Mouse (Mus musculus) hindbrain, embryonic 15.5 days (tissue): Measurements from ENCODE around the gene Id2. TPM values are rescaled to one million over a fixed set of nuclear protein-coding genes. Genes with fewer than 3 reads are reported as not detected.

ENCODE experiments used
- ATAC-seq: fragments of 200-750 bp; cut with Nextera tagmentation; 2 replicates; pipeline ENCODE4 v1.8.0; 2017; ENCODE audit warnings: low read depth, moderate number of reproducible peaks, moderate TSS enrichment; ENCODE audit not compliant: low FRiP score
- H3K27ac ChIP-seq: fragments of 300-500 bp; sonication (generic); replicated peaks from 2 replicates; pipeline ENCODE4 v1.5.1; 2015; ENCODE audit warnings: mild to moderate bottlenecking, inconsistent platforms
- H3K27me3 ChIP-seq: fragments of 300-500 bp; sonication (generic); 2 replicates; pipeline ENCODE4 v1.6.1; 2015; ENCODE audit warnings: control low read depth, inconsistent platforms
- H3K36me3 ChIP-seq: fragments of 300-500 bp; sonication (generic); 2 replicates; pipeline ENCODE4 v1.6.1; 2015; ENCODE audit warnings: control low read depth, inconsistent platforms
- H3K4me1 ChIP-seq: fragments of 300-500 bp; sonication (generic); replicated peaks from 2 replicates; pipeline ENCODE4 v1.6.1; 2015; ENCODE audit warnings: control low read depth, inconsistent platforms
- H3K4me2 ChIP-seq: fragments of 300-500 bp; sonication (generic); 2 replicates; pipeline ENCODE4 v1.6.1; 2015; ENCODE audit warnings: moderate library complexity, mild to moderate bottlenecking, inconsistent platforms
- H3K4me3 ChIP-seq: fragments of 300-500 bp; sonication (generic); 2 replicates; pipeline ENCODE4 v1.5.1; 2015; ENCODE audit warnings: mild to moderate bottlenecking, inconsistent platforms
- H3K9ac ChIP-seq: fragments of 300-500 bp; sonication (generic); 2 replicates; pipeline ENCODE4 v1.6.1; 2015; ENCODE audit warnings: inconsistent platforms
- H3K9me3 ChIP-seq: fragments of 300-500 bp; sonication (generic); 2 replicates; pipeline ENCODE4 v1.6.1; 2016; ENCODE audit warnings: control low read depth, inconsistent platforms
- WGBS: fragments of 180-500 bp; shearing (Covaris S2); methylation state at CpG from one replicate; pipeline ENCODE4 v1.1.7; 2015; 5-methylcytosine and 5-hydroxymethylcytosine counted together
- polyA plus RNA-seq: library from polyadenylated mRNA; unstranded; fragments of >200 nt; fragmentation: Nextera tagmentation; extraction: Ambion mirVana; gene quantifications from 2 replicates; pipeline ENCODE4 v1.2.1, GENCODE M21; 2015

Gene Id2
- polyA plus RNA-seq, 1 experiment from 2014 or later: 312 TPM

GRCm38 (mm10) chr12:25095538-25095937, 1.4 kb downstream of the Id2 start:
- 0% methylated on average over 19 of the region's 19 CpGs for WGBS
- no peak; the same call in 1 of the 2 replicates for ATAC-seq
- no peaks in the 10 kb centered on the region for H3K36me3 ChIP-seq
- peak overlapping the region; percentile 98 for H3K4me2 ChIP-seq
- peak overlapping the region; percentile 64 for H3K4me3 ChIP-seq
- H3K9ac ChIP-seq: peak overlapping the region; percentile 65
- H3K4me1 ChIP-seq: peaks cover 56% of the 10 kb centered on the region
- no peaks in the 10 kb centered on the region for H3K9me3 ChIP-seq
- H3K27me3 ChIP-seq: no peaks in the 10 kb centered on the region
- H3K27ac ChIP-seq: peak overlapping the region; percentile 91

DNA sequence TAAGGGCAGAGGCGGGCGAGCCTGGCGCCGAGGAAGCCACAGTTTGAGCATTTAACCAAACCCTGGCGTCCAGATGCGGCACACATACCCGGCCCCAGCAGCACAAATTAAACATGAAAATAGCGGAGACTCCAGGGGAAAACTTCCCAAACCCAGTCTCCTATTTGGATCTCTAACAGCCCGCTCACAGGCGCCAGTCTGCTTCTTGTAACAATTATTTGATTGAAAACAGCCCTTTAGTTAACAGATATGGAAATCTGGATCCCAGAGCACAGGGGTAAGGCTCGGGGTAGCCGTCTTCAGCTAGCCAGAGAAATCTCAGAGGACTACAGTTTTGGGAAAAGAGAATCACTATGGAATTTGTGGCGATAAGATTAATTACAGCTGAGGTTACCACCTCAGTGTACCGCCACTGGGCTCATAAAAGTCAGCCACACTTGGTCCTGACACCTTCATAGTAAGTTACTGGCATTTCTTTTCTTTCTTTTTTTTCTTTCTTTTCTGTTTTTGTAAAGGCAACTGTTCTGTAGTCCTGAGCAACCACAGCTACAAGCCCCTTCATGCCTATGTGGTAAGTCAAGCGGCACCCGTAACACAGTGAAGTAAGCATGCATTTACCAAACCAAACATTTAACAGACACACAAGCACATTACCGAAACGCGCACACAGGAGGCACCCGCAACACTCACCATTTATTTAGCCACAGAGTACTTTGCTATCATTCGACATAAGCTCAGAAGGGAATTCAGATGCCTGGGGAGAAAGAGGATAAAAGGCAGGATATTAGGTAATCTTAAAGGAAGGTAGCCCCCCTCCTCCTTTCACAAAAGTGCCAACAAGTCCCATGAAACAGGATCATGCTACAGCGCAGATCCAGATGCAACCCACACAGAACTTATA, 2.1 kb downstream of the Id2 start:
- H3K36me3 ChIP-seq: no peaks in the 10 kb centered on the region
- ATAC-seq: no peak
- H3K9me3 ChIP-seq: no peaks in the 10 kb centered on the region
- H3K27me3 ChIP-seq: no peaks in the 10 kb centered on the region
- H3K9ac ChIP-seq: peak overlapping the region; percentile 65
- peak overlapping the region; percentile 98 for H3K4me2 ChIP-seq
- H3K27ac ChIP-seq: peak overlapping the region; percentile 91
- peak overlapping the region; percentile 64 for H3K4me3 ChIP-seq
- WGBS: 1% methylated on average over 22 of the region's 22 CpGs
- H3K4me1 ChIP-seq: peaks cover 49% of the 10 kb centered on the region

DNA sequence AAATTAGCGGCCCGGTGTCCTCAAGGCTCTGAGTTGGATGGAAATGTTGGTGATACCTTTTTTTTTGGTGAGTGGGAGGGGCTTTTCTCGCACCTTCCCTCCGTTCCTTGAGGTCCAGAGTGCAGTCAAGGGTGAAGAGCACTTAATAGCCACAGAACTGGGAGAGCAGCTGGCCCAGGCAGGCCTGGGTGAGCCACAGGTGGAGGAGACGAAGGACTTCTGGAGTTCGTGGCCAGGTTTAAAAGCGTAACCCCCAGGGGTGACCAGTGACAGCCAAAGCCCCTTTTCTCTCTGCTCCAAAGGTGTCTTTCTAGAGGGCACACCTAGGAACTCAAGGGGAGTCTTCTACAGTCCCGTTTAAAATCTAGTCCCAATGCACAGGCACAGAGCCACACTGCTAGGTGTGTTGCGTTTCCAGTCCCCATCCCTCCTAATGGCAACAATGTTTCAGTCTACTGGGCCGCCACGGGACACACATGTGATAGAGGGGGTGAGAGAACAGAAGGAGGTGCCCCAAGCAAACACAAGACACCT, 3.6 kb downstream of the Id2 start:
- peak overlapping the region; percentile 14; the same call in 1 of the 2 replicates for H3K9ac ChIP-seq
- peak overlapping the region; percentile 35 for H3K4me3 ChIP-seq
- H3K9me3 ChIP-seq: no peaks in the 10 kb centered on the region
- H3K4me2 ChIP-seq: peak overlapping the region; percentile 76
- ATAC-seq: no peak
- no peaks in the 10 kb centered on the region for H3K27me3 ChIP-seq
- peak overlapping the region; percentile 7 for H3K27ac ChIP-seq
- H3K4me1 ChIP-seq: peaks cover 35% of the 10 kb centered on the region
- WGBS: 11% methylated on average over 11 of the region's 11 CpGs
- no peaks in the 10 kb centered on the region for H3K36me3 ChIP-seq

GRCm38 (mm10) chr12:25092751-25093211, 4.2 kb downstream of the Id2 start:
- peak overlapping the region; percentile 42; the same call in 1 of the 2 replicates for H3K9ac ChIP-seq
- no peak; the same call in 1 of the 2 replicates for ATAC-seq
- H3K27me3 ChIP-seq: no peaks in the 10 kb centered on the region
- no peaks in the 10 kb centered on the region for H3K9me3 ChIP-seq
- peak overlapping the region; percentile 76 for H3K4me2 ChIP-seq
- H3K4me3 ChIP-seq: peak overlapping the region; percentile 35
- H3K27ac ChIP-seq: peak overlapping the region; percentile 7; the same call in 1 of the 2 replicates
- peaks cover 30% of the 10 kb centered on the region for H3K4me1 ChIP-seq
- H3K36me3 ChIP-seq: no peaks in the 10 kb centered on the region
- 2% methylated on average over 17 of the region's 17 CpGs for WGBS

DNA sequence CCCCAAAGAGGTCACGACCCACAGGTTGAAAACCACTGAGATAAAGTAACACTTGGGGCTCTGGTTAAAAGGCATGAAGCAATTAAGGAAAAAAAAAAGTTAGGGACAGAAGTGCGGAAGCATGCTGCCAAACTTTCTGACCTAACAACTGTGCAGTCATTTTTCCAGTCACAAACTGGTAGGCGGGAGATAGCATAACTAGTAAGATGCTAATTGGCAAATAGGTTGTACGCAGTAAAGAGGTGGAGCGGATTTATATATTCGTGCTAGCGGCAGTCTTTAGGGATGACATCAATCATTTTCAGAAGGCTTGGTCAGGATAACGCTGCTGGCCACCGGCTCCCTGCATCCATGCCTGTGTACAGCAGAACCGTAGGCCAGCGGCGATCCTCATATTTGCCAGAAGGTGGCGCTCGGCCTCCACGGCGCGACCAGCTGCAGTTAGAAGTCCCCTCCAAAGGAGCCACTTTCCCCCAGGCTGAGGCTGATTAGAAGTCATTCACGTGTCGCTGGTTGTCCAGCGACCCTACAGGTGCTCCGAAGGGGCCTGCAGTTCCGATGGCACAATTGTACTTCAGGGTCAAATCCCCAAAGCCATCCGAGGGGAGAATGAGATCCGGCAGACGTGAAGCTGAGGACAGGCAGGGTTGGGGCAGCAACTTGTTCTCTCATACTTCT, 4.8 kb downstream of the Id2 start:
- peak overlapping the region; percentile 7; the same call in 1 of the 2 replicates for H3K27ac ChIP-seq
- H3K4me1 ChIP-seq: peaks cover 24% of the 10 kb centered on the region
- no peaks in the 10 kb centered on the region for H3K36me3 ChIP-seq
- peak; percentile 60 for ATAC-seq
- peak overlapping the region; percentile 76 for H3K4me2 ChIP-seq
- no peaks in the 10 kb centered on the region for H3K27me3 ChIP-seq
- no peaks in the 10 kb centered on the region for H3K9me3 ChIP-seq
- H3K4me3 ChIP-seq: peak overlapping the region; percentile 35
- whole genome bisulfite sequencing: 6% methylated on average over 25 of the region's 25 CpGs
- peak overlapping the region; percentile 42 for H3K9ac ChIP-seq

- no peak overlapping the region for H3K4me3 ChIP-seq
- peaks cover 16% of the 10 kb centered on the region for H3K4me1 ChIP-seq
- WGBS: 82% methylated on average over 1 of the region's 1 CpGs
- no peak overlapping the region for H3K27ac ChIP-seq
- no peak for ATAC-seq
- no peak overlapping the region for H3K9ac ChIP-seq
- no peak overlapping the region for H3K4me2 ChIP-seq
- H3K9me3 ChIP-seq: no peaks in the 10 kb centered on the region
- no peaks in the 10 kb centered on the region for H3K36me3 ChIP-seq
- H3K27me3 ChIP-seq: no peaks in the 10 kb centered on the region
Measured at GRCm38 (mm10) chr12:25089433-25089832, 7.5 kb downstream of the Id2 start.

DNA sequence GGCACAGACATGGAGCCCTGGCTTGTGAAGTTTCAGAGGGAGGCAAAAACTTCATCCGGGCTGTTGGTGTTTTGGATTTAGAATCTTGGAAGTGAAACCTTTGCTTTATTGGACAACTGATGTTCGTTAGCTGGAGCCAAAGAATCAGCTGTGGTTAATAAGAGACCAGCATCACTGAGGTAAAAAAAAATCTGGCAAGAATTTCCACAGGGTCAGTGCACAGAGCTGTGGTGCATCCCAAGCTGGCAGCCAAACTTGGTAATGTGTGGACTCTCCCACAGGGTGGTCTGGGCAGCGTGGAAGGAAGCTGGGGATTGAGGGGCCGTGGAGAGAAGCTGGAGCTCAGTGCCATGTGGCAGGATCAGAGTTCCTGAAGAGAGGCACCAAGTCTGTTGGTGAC, 10.0 kb downstream of the Id2 start:
- Histone ChIP-seq H3K9me3 (no peaks in the 10 kb centered on the region), H3K4me3 (no peak overlapping the region), H3K9ac (no peak overlapping the region), H3K27me3 (no peaks in the 10 kb centered on the region), H3K36me3 (no peaks in the 10 kb centered on the region), H3K4me2 (no peak overlapping the region), H3K4me1 (peaks cover under 1% of the 10 kb centered on the region; the same call in 1 of the 2 replicates), H3K27ac (no peak overlapping the region)
- 61% methylated on average over 4 of the region's 4 CpGs for WGBS
- no peak for ATAC-seq

GRCm38 (mm10) chr12:25083260-25084178, 13.4 kb downstream of the Id2 start:
- no peak overlapping the region for H3K27ac ChIP-seq
- H3K27me3 ChIP-seq: no peaks in the 10 kb centered on the region
- WGBS: 35% methylated on average over 26 of the region's 26 CpGs
- no peak overlapping the region for H3K4me3 ChIP-seq
- H3K4me1 ChIP-seq: no peaks in the 10 kb centered on the region
- H3K4me2 ChIP-seq: peak overlapping the region; percentile 30
- H3K36me3 ChIP-seq: no peaks in the 10 kb centered on the region
- no peak overlapping the region for H3K9ac ChIP-seq
- no peaks in the 10 kb centered on the region for H3K9me3 ChIP-seq
- ATAC-seq: no peak

DNA sequence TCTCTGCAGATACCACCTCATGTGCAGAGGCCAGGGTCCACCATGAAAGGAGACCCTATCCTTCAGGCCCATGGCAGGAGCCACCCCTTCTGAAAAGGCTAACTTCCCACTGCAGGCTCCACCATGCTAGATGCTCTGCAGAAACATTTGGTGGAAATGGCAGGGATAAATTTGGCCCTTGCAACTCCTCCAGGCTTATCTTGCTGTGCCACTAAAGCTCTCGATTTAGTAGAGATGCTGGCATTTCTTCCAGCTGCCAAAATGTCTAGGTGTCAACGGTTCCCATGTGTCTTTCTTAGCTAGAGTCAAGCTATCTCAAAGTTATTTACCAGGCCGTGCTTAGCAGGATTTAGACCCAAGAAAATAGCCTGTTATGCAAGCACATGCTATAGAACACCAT, 22.6 kb downstream of the Id2 start:
- H3K9me3 ChIP-seq: no peaks in the 10 kb centered on the region
- H3K36me3 ChIP-seq: no peaks in the 10 kb centered on the region
- H3K4me1 ChIP-seq: no peaks in the 10 kb centered on the region
- no peak overlapping the region for H3K9ac ChIP-seq
- no peak for ATAC-seq
- WGBS: 94% methylated on average over 3 of the region's 3 CpGs
- no peak overlapping the region for H3K27ac ChIP-seq
- H3K4me2 ChIP-seq: no peak overlapping the region
- no peak overlapping the region for H3K4me3 ChIP-seq
- H3K27me3 ChIP-seq: no peaks in the 10 kb centered on the region

DNA sequence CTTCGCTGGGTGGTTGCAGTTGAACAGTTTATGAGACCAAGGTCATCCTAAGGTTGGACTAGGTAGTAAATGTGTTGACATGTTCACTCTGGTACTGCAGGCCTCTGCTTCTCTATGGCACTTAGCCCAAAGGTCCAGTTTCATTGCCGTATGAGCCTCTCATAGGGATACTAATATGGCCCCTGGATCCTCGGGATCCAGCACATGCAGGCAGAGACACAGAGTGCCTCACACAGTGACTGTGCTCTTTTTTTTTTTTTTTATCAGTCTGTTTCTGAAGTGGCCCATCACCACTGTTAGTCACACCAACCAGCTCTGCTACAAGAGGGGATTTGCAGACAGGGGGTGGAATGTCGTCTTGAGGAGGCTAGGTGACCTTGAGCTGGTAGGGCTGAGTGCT, 23.6 kb downstream of the Id2 start:
- H3K4me2 ChIP-seq: no peak overlapping the region
- H3K4me3 ChIP-seq: no peak overlapping the region
- H3K27me3 ChIP-seq: no peaks in the 10 kb centered on the region
- no peak overlapping the region for H3K9ac ChIP-seq
- H3K4me1 ChIP-seq: no peaks in the 10 kb centered on the region
- H3K36me3 ChIP-seq: no peaks in the 10 kb centered on the region
- no peak for ATAC-seq
- H3K9me3 ChIP-seq: no peaks in the 10 kb centered on the region
- no peak overlapping the region for H3K27ac ChIP-seq
- 90% methylated on average over 4 of the region's 4 CpGs for WGBS

GRCm38 (mm10) chr12:25062264-25062663, 34.7 kb downstream of the Id2 start:
- no peak overlapping the region for H3K4me3 ChIP-seq
- H3K27ac ChIP-seq: no peak overlapping the region
- no peaks in the 10 kb centered on the region for H3K27me3 ChIP-seq
- no peak overlapping the region for H3K4me2 ChIP-seq
- no peaks in the 10 kb centered on the region for H3K9me3 ChIP-seq
- no peak for ATAC-seq
- whole genome bisulfite sequencing: 65% methylated on average over 6 of the region's 6 CpGs
- peaks cover 25% of the 10 kb centered on the region for H3K36me3 ChIP-seq
- H3K4me1 ChIP-seq: no peaks in the 10 kb centered on the region
- no peak overlapping the region for H3K9ac ChIP-seq
